Mouse (Mus musculus): Measurements from ENCODE around the gene Mthfd1l.
A peak's percentile ranks its signal among the peaks of the same experiment; 100 is the strongest.
"Not testable (repeated sequence)": the region's sequence is repeated elsewhere in the genome, so short reads cannot be mapped to it uniquely, and the experiment has no call there.

Mthfd1l gene

GRCm38 (mm10) chr10:4200546-4201104 lies 227.7 kb downstream of the Mthfd1l start:
- DNase-seq (ENCODE audit: low read depth, low spot score), result no peak

GRCm38 (mm10) chr10:4201141-4201540 lies 228.2 kb downstream of the Mthfd1l start:
- DNase-seq (ENCODE audit: low read depth, low spot score), result no peak

- DNase-seq (ENCODE audit: low read depth, low spot score), result not testable (repeated sequence)
Observed at GRCm38 (mm10) chr10:4203651-4204050, 230.7 kb downstream of the Mthfd1l start.

- no peak for DNase-seq (ENCODE audit: low read depth, low spot score)
Observed at GRCm38 (mm10) chr10:4209040-4209439, 236.1 kb downstream of the Mthfd1l start.

GRCm38 (mm10) chr10:4210313-4211066 lies 237.6 kb downstream of the Mthfd1l start:
- peak; percentile 41 for DNase-seq (ENCODE audit: low read depth, low spot score)

- no peak for DNase-seq (ENCODE audit: low read depth, low spot score)
Observed at GRCm38 (mm10) chr10:4211067-4211447, 238.1 kb downstream of the Mthfd1l start.
